ENCODE assay signal across 1 mouse cellular context in genomic region chr7:30533941-30534632, GRCm38 (mm10).
TF ChIP-seq lines count a peak whose summit lies in the region.

No protein-coding gene starts in this region.

TF ChIP-seq in ES-E14, 5 proteins besides CTCF, POLR2A, EP300 and RAD21:
- TF ChIP-seq ZNF384 (IDR thresholded peaks at IDR 0.05; ENCODE audit: low read depth, low read length) (no peak), ZC3H11A (IDR thresholded peaks at IDR 0.05; ENCODE audit: borderline replicate concordance, low read depth, low read length) (no peak), CHD2 (IDR thresholded peaks at IDR 0.05; ENCODE audit: low read depth, low read length) (no peak), MAFK (IDR thresholded peaks at IDR 0.05; ENCODE audit: insufficient read depth, low read depth, low read length) (no peak), HCFC1 (IDR thresholded peaks at IDR 0.05; ENCODE audit: borderline replicate concordance, insufficient read depth, low read length) (no peak)
